Mouse (Mus musculus): ENCODE results near the gene Prr12. TPM values are rescaled to one million over a fixed set of nuclear protein-coding genes. Genes with fewer than 3 reads are reported as not detected.

Prr12 gene
- polyA plus RNA-seq, 1 experiment from 2014 or later = 17.9 TPM

GRCm38 (mm10) chr7:44996672-44997071 lies 56.0 kb downstream of the Prr12 start:
- Histone ChIP-seq H3K9ac (replicated peaks; ENCODE audit: low read depth, low read length) (peak overlapping the region; percentile 1; the same call in 1 of the 2 replicates), H3K4me1 (ENCODE audit: control insufficient read depth, insufficient read depth, low read length) (peaks cover 10% of the 10 kb centered on the region), H3K36me3 (ENCODE audit: control insufficient read depth, insufficient read depth, low read length) (peaks cover 7% of the 10 kb centered on the region; the same call in 1 of the 2 replicates), H3K27ac (ENCODE audit: low read depth, low read length) (no peak overlapping the region), H3K4me2 (ENCODE audit: low read depth, low read length) (peak overlapping the region; percentile 70), H3K4me3 (ENCODE audit: low read depth, low read length) (peak overlapping the region; percentile 59), H3K27me3 (ENCODE audit: control insufficient read depth, insufficient read depth, low read length) (no peaks in the 10 kb centered on the region), H3K9me3 (ENCODE audit: control insufficient read depth, low read length) (no peaks in the 10 kb centered on the region)
- WGBS = 18% methylated on average over 10 of the region's 10 CpGs
- no peak for ATAC-seq (ENCODE audit: low read depth)

- no peaks in the 10 kb centered on the region for H3K9me3 ChIP-seq (ENCODE audit: control insufficient read depth, low read length)
- ATAC-seq (ENCODE audit: low read depth) = peak; percentile 12
- H3K4me1 ChIP-seq (ENCODE audit: control insufficient read depth, insufficient read depth, low read length) = peaks cover 26% of the 10 kb centered on the region
- peak overlapping the region; percentile 85 for H3K27ac ChIP-seq (ENCODE audit: low read depth, low read length)
- H3K9ac ChIP-seq (replicated peaks; ENCODE audit: low read depth, low read length) = peak overlapping the region; percentile 76
- peak overlapping the region; percentile 90 for H3K4me3 ChIP-seq (ENCODE audit: low read depth, low read length)
- peak overlapping the region; percentile 79 for H3K4me2 ChIP-seq (ENCODE audit: low read depth, low read length)
- WGBS = under 1% methylated on average over 29 of the region's 29 CpGs
- H3K36me3 ChIP-seq (ENCODE audit: control insufficient read depth, insufficient read depth, low read length) = peaks cover 1% of the 10 kb centered on the region
- H3K27me3 ChIP-seq (ENCODE audit: control insufficient read depth, insufficient read depth, low read length) = no peaks in the 10 kb centered on the region
Measured at GRCm38 (mm10) chr7:44986879-44987718, 65.6 kb downstream of the Prr12 start.

- WGBS = 1% methylated on average over 42 of the region's 42 CpGs
Measured at GRCm38 (mm10) chr7:44986192-44986878, 66.3 kb downstream of the Prr12 start, which contains the start of gene Prmt1. TSS of gene Prmt1 (minus strand) at chr7:44986568.

GRCm38 (mm10) chr7:44985595-44986191 lies 67.0 kb downstream of the Prr12 start:
- Histone ChIP-seq H3K36me3 (ENCODE audit: control insufficient read depth, insufficient read depth, low read length) (peaks cover 14% of the 10 kb centered on the region), H3K4me3 (ENCODE audit: low read depth, low read length) (peak overlapping the region; percentile 90), H3K4me2 (ENCODE audit: low read depth, low read length) (peak overlapping the region; percentile 64), H3K4me1 (ENCODE audit: control insufficient read depth, insufficient read depth, low read length) (peaks cover 26% of the 10 kb centered on the region), H3K27me3 (ENCODE audit: control insufficient read depth, insufficient read depth, low read length) (no peaks in the 10 kb centered on the region), H3K9ac (replicated peaks; ENCODE audit: low read depth, low read length) (peak overlapping the region; percentile 99), H3K9me3 (ENCODE audit: control insufficient read depth, low read length) (no peaks in the 10 kb centered on the region), H3K27ac (ENCODE audit: low read depth, low read length) (peak overlapping the region; percentile 91)
- ATAC-seq (ENCODE audit: low read depth) = peak; percentile 5
- WGBS = under 1% methylated on average over 37 of the region's 45 CpGs

More at GRCm38 (mm10) chr7:44986192-44986878, 66.3 kb downstream of the Prr12 start, which contains the start of gene Prmt1:
- Histone ChIP-seq H3K4me1 (ENCODE audit: control insufficient read depth, insufficient read depth, low read length) (peaks cover 26% of the 10 kb centered on the region), H3K27ac (ENCODE audit: low read depth, low read length) (peak within 1 kb of the TSS; percentile 91), H3K9ac (replicated peaks; ENCODE audit: low read depth, low read length) (peak within 1 kb of the TSS; percentile 99), H3K27me3 (ENCODE audit: control insufficient read depth, insufficient read depth, low read length) (no peaks in the 10 kb centered on the region), H3K4me3 (ENCODE audit: low read depth, low read length) (peak within 1 kb of the TSS; percentile 90), H3K4me2 (ENCODE audit: low read depth, low read length) (peak within 1 kb of the TSS; percentile 79), H3K36me3 (ENCODE audit: control insufficient read depth, insufficient read depth, low read length) (peaks cover 9% of the 10 kb centered on the region), H3K9me3 (ENCODE audit: control insufficient read depth, low read length) (no peaks in the 10 kb centered on the region)
- peak; percentile 96 for ATAC-seq (ENCODE audit: low read depth)

GRCm38 (mm10) chr7:44984833-44985164 lies 67.9 kb downstream of the Prr12 start:
- ATAC-seq (ENCODE audit: low read depth) = no peak
- peak overlapping the region; percentile 64 for H3K4me2 ChIP-seq (ENCODE audit: low read depth, low read length)
- peak overlapping the region; percentile 90 for H3K4me3 ChIP-seq (ENCODE audit: low read depth, low read length)
- H3K9ac ChIP-seq (replicated peaks; ENCODE audit: low read depth, low read length) = no peak overlapping the region
- H3K27me3 ChIP-seq (ENCODE audit: control insufficient read depth, insufficient read depth, low read length) = no peaks in the 10 kb centered on the region
- WGBS = 46% methylated on average over 3 of the region's 3 CpGs
- H3K9me3 ChIP-seq (ENCODE audit: control insufficient read depth, low read length) = no peaks in the 10 kb centered on the region
- peaks cover 26% of the 10 kb centered on the region for H3K4me1 ChIP-seq (ENCODE audit: control insufficient read depth, insufficient read depth, low read length)
- peaks cover 22% of the 10 kb centered on the region for H3K36me3 ChIP-seq (ENCODE audit: control insufficient read depth, insufficient read depth, low read length)
- no peak overlapping the region for H3K27ac ChIP-seq (ENCODE audit: low read depth, low read length)

- 87% methylated on average over 7 of the region's 7 CpGs for WGBS
- Histone ChIP-seq H3K4me2 (ENCODE audit: low read depth, low read length) (peak overlapping the region; percentile 64), H3K4me1 (ENCODE audit: control insufficient read depth, insufficient read depth, low read length) (peaks cover 26% of the 10 kb centered on the region), H3K4me3 (ENCODE audit: low read depth, low read length) (no peak overlapping the region; the same call in 1 of the 2 replicates), H3K36me3 (ENCODE audit: control insufficient read depth, insufficient read depth, low read length) (peaks cover 28% of the 10 kb centered on the region), H3K9ac (replicated peaks; ENCODE audit: low read depth, low read length) (0 out of 2 replicates have a peak overlapping the region, but pooled peaks have one; percentile 5), H3K9me3 (ENCODE audit: control insufficient read depth, low read length) (no peaks in the 10 kb centered on the region), H3K27me3 (ENCODE audit: control insufficient read depth, insufficient read depth, low read length) (no peaks in the 10 kb centered on the region), H3K27ac (ENCODE audit: low read depth, low read length) (no peak overlapping the region)
- ATAC-seq (ENCODE audit: low read depth) = no peak
Measured at GRCm38 (mm10) chr7:44983944-44984832, 68.5 kb downstream of the Prr12 start.

- ATAC-seq (ENCODE audit: low read depth) = no peak
- WGBS = 39% methylated on average over 6 of the region's 6 CpGs
- H3K27me3 ChIP-seq (ENCODE audit: control insufficient read depth, insufficient read depth, low read length) = no peaks in the 10 kb centered on the region
- H3K4me2 ChIP-seq (ENCODE audit: low read depth, low read length) = no peak overlapping the region
- H3K27ac ChIP-seq (ENCODE audit: low read depth, low read length) = no peak overlapping the region
- H3K4me1 ChIP-seq (ENCODE audit: control insufficient read depth, insufficient read depth, low read length) = peaks cover 20% of the 10 kb centered on the region
- H3K9ac ChIP-seq (replicated peaks; ENCODE audit: low read depth, low read length) = no peak overlapping the region
- no peaks in the 10 kb centered on the region for H3K9me3 ChIP-seq (ENCODE audit: control insufficient read depth, low read length)
- peaks cover 38% of the 10 kb centered on the region for H3K36me3 ChIP-seq (ENCODE audit: control insufficient read depth, insufficient read depth, low read length)
- no peak overlapping the region for H3K4me3 ChIP-seq (ENCODE audit: low read depth, low read length)
Measured at GRCm38 (mm10) chr7:44983085-44983484, 69.6 kb downstream of the Prr12 start.

GRCm38 (mm10) chr7:44981539-44981938 lies 71.1 kb downstream of the Prr12 start:
- Histone ChIP-seq H3K9ac (replicated peaks; ENCODE audit: low read depth, low read length) (no peak overlapping the region), H3K4me2 (ENCODE audit: low read depth, low read length) (no peak overlapping the region), H3K27ac (ENCODE audit: low read depth, low read length) (no peak overlapping the region), H3K4me1 (ENCODE audit: control insufficient read depth, insufficient read depth, low read length) (peaks cover 15% of the 10 kb centered on the region; the same call in 1 of the 2 replicates), H3K27me3 (ENCODE audit: control insufficient read depth, insufficient read depth, low read length) (no peaks in the 10 kb centered on the region), H3K4me3 (ENCODE audit: low read depth, low read length) (no peak overlapping the region), H3K36me3 (ENCODE audit: control insufficient read depth, insufficient read depth, low read length) (peaks cover 53% of the 10 kb centered on the region), H3K9me3 (ENCODE audit: control insufficient read depth, low read length) (no peaks in the 10 kb centered on the region)
- no peak for ATAC-seq (ENCODE audit: low read depth)
- 96% methylated on average over 8 of the region's 8 CpGs for WGBS

Data from neural tube, embryonic 14.5 days (tissue).